Mouse (Mus musculus) embryonic facial prominence, embryonic 11.5 days (tissue): ENCODE measurements at regions not wholly inside any gene's neighbourhood (a gene's known extent, or its start where the extent isn't known, plus 50 kb on each side); places are given as distances from the start of the nearest gene placed in this dataset.

ENCODE experiments used
- ATAC-seq: fragments of 200-750 bp; cut with Nextera tagmentation; replicated peaks from 2 replicates; pipeline ENCODE4 v1.8.0; 2017; ENCODE audit warnings: low read depth; ENCODE audit not compliant: insufficient number of reproducible peaks, low FRiP score, low TSS enrichment
- DNase-seq: peaks from one replicate; pipeline ENCODE4 v3.0.0-alpha.2; 2015; ENCODE audit warnings: low spot score
- H3K27ac ChIP-seq: fragments of 300-500 bp; sonication (generic); replicated peaks from 2 replicates; pipeline ENCODE4 v1.5.1; 2014; ENCODE audit warnings: mild to moderate bottlenecking, low read depth, low read length, control low read depth
- H3K27me3 ChIP-seq: fragments of 300-500 bp; sonication (generic); 2 replicates; pipeline ENCODE4 v1.6.1; 2014; ENCODE audit warnings: mild to moderate bottlenecking, low read length, moderate library complexity, mixed read lengths; ENCODE audit not compliant: control insufficient read depth, insufficient read depth
- H3K36me3 ChIP-seq: fragments of 300-500 bp; sonication (generic); replicated peaks from 2 replicates; pipeline ENCODE4 v1.6.1; 2014; ENCODE audit warnings: low read depth, mild to moderate bottlenecking, low read length, moderate library complexity, mixed read lengths; ENCODE audit not compliant: control insufficient read depth, insufficient read depth
- H3K4me1 ChIP-seq: fragments of 300-500 bp; sonication (generic); 2 replicates; pipeline ENCODE4 v1.6.1; 2014; ENCODE audit warnings: low read length, mixed read lengths; ENCODE audit not compliant: control insufficient read depth, insufficient read depth
- H3K4me2 ChIP-seq: fragments of 300-500 bp; sonication (generic); 2 replicates; pipeline ENCODE4 v1.6.1; 2014; ENCODE audit warnings: low read depth, mild to moderate bottlenecking, control low read depth, low read length, moderate library complexity
- H3K4me3 ChIP-seq: fragments of 300-500 bp; sonication (generic); 2 replicates; pipeline ENCODE4 v1.5.1; 2014; ENCODE audit warnings: low read depth, low read length, control low read depth
- H3K9ac ChIP-seq: fragments of 300-500 bp; sonication (generic); replicated peaks from 2 replicates; pipeline ENCODE4 v1.6.1; 2014; ENCODE audit warnings: mild to moderate bottlenecking, control low read depth, low read length
- H3K9me3 ChIP-seq: fragments of 300-500 bp; sonication (generic); replicated peaks from 2 replicates; pipeline ENCODE4 v1.6.1; 2016; ENCODE audit warnings: mild to moderate bottlenecking, low read length, inconsistent platforms, mixed read lengths; ENCODE audit not compliant: control insufficient read depth
- WGBS: fragments of 180-500 bp; shearing (Covaris S2); extraction: QIAGEN DNeasy Blood & Tissue Kit; methylation state at CpG from one replicate; pipeline ENCODE4 v1.1.7; 2014; 5-methylcytosine and 5-hydroxymethylcytosine counted together

DNA sequence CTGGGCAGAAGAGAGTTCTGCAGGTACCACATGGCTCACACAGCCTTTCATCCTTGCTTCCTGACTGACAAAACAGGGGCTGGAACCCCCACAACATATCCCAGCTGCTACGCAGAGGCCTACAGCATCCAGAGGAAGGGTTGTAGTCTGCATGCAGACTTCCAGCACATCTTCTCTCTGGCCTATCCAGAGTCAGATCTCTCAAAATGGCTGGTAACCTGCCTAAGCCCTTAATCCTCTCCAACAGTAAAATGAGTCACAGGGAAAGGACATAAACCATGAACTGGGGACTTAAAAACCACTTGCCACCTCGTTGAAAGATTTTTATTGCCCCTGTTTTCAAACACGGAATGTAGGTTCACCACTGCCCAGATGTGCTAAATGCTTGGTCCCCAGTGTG lies 183.6 kb upstream of the Spred2 start:
- ATAC-seq = no peak
- WGBS = 85% methylated on average over 3 of the region's 3 CpGs
- H3K4me3 ChIP-seq = no peak overlapping the region

DNA sequence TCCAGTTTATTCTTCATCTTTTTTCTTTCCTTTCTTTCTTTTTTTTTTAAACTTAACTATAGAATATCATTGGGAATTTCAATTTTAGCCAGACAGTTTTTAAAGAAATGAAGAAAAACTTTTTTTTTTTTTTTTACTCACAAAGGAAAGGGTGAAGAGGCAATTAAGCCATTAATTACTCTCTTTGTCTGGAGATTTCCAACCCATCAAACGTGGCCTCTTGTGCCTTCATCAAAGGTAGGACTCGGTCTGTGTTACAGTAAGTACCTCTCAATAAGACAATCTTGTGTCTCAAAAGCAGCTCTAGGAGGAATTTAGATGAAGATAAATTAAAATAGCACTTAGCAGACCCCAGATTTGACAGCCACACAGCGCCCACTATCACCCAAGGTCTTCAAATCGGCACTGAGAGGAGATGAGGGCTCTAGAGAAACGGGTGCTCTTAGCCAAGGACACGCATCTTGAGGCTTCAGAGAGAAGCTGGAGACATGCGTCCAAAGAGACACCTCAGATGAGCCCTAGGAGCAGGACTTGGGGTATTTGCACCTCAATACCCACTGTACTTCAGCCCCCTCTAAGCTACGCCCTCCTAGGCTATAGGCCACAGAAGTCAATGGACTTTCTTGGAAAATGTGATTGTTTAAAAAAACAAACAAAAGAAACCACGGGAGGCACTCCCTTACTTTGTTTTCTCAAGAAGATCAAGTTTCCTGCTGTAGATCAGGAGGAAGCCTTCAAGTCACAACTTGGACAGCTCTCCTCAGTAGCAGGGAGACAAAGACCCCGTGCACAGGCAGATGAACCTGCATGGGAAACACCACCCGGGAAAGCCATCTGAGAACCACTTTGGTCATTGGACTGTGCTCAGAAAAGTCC lies 176.8 kb upstream of the Spred2 start:
- 49% methylated on average over 11 of the region's 11 CpGs for WGBS
- H3K36me3 ChIP-seq = no peaks in the 10 kb centered on the region
- H3K27me3 ChIP-seq = no peaks in the 10 kb centered on the region
- H3K4me3 ChIP-seq = no peak overlapping the region
- no peak overlapping the region for H3K27ac ChIP-seq
- no peak overlapping the region for H3K9ac ChIP-seq
- H3K4me1 ChIP-seq = no peaks in the 10 kb centered on the region
- ATAC-seq (no peak), DNase-seq (peak; percentile 20)
- H3K4me2 ChIP-seq = no peak overlapping the region
- no peaks in the 10 kb centered on the region for H3K9me3 ChIP-seq

More for the DNA sequence above, 183.6 kb upstream of the Spred2 start:
- H3K36me3 ChIP-seq = no peaks in the 10 kb centered on the region
- no peak overlapping the region for H3K4me2 ChIP-seq
- H3K27ac ChIP-seq = no peak overlapping the region
- no peaks in the 10 kb centered on the region for H3K4me1 ChIP-seq
- no peak for DNase-seq
- no peaks in the 10 kb centered on the region for H3K27me3 ChIP-seq
- H3K9ac ChIP-seq = no peak overlapping the region
- no peaks in the 10 kb centered on the region for H3K9me3 ChIP-seq

DNA sequence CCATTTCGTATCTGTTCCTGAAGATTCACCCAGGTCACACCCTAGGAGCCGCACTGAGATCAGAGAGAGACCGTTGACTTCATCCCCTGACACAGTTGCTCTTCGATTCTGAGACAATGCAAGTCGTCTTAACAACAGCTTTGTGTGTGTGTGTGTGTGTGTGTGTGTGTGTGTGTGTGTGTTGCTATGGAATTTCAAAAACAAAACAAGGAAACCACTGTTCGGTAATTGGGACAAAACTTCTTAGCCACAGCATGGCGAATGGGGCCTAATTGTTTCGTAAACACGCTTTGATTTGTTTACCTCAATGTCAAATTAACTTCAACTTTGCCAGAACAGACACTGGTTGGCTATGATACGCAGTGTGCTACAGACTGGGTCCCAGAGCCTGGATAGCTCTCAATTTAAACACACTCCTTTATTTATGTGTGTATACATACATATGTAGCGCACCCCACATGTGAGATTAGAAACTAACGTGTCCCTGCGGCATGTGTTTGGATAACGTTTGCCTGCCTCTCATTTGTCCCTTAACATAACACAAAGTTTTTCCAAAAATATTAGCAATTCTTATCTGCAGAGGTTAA lies 176.1 kb upstream of the Spred2 start:
- Histone ChIP-seq H3K36me3 (no peaks in the 10 kb centered on the region), H3K4me2 (no peak overlapping the region), H3K4me1 (no peaks in the 10 kb centered on the region), H3K4me3 (no peak overlapping the region), H3K27me3 (no peaks in the 10 kb centered on the region), H3K27ac (no peak overlapping the region), H3K9ac (no peak overlapping the region), H3K9me3 (no peaks in the 10 kb centered on the region)
- ATAC-seq (0 out of 2 replicates have a peak, but pooled peaks have one; percentile 29), DNase-seq (peak; percentile 34)
- WGBS = 47% methylated on average over 14 of the region's 14 CpGs

DNA sequence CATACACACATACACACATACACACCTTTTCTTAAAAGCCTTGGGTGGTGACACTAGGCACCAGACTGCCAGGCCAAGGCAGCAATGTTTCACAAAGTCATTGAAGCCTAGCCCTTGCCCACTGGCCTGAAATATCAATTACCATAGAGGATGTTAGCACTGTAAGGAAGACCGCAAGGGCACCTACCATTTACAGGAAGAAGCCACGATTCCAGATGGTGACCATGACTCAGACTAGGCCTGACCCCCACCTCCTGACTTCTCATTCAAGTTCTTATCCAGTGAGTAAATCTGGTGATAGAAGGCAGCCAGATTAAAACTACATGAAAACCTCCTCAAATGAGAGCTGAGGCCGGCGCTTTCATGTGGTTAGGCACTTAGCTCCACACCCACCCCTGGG lies 165.3 kb upstream of the Spred2 start:
- no peaks in the 10 kb centered on the region for H3K27me3 ChIP-seq
- no peak overlapping the region for H3K4me3 ChIP-seq
- 77% methylated on average over 4 of the region's 4 CpGs for WGBS
- no peaks in the 10 kb centered on the region for H3K9me3 ChIP-seq
- no peaks in the 10 kb centered on the region for H3K36me3 ChIP-seq
- ATAC-seq (no peak), DNase-seq (no peak)
- H3K9ac ChIP-seq = no peak overlapping the region
- no peak overlapping the region for H3K27ac ChIP-seq
- H3K4me2 ChIP-seq = no peak overlapping the region
- no peaks in the 10 kb centered on the region for H3K4me1 ChIP-seq

DNA sequence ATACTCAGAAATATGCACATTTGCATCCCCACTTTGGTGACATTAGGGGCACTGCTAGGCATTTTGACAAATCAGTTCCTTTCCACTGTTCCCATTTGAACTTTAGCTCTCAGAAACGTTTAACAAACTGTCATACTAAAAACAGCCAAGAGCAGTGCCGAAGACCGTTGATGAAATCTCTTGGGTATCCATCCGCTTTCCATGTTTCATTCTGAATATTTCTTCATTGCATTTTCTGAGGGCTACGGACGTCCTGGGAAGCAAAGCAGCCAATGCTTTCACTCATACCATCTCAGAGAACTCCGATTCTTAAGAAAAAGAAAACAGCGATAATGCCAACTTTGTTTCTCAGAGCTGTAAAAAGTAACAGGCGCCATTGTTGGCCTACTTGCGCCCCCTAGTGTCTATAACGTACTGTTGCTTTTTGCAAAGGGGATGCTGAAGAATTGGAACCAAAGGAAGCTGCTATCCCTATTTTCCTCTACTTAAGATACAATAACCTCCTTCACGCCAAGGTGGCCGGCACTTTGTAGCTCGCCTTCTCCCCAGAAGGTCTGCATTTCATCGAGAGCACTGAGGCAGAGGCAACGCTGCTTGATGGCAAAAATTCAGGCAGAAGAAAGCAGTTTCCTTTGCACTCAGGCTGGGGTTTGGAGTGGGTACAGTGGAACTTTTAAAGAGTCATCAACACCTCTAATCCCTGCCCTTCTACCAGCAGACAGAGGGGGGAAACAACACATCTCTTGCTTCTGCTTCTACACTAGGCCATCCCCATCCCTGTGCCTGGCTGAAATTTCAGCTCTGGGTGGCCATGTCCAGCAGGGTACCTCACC lies 163.1 kb upstream of the Spred2 start:
- Histone ChIP-seq H3K27ac (no peak overlapping the region), H3K4me1 (no peaks in the 10 kb centered on the region), H3K4me3 (no peak overlapping the region), H3K4me2 (0 out of 2 replicates have a peak overlapping the region, but pooled peaks have one; percentile 14), H3K9ac (no peak overlapping the region), H3K36me3 (no peaks in the 10 kb centered on the region), H3K9me3 (no peaks in the 10 kb centered on the region), H3K27me3 (no peaks in the 10 kb centered on the region)
- ATAC-seq (no peak; the same call in 1 of the 2 replicates), DNase-seq (peak; percentile 88)
- WGBS = 13% methylated on average over 16 of the region's 16 CpGs

DNA sequence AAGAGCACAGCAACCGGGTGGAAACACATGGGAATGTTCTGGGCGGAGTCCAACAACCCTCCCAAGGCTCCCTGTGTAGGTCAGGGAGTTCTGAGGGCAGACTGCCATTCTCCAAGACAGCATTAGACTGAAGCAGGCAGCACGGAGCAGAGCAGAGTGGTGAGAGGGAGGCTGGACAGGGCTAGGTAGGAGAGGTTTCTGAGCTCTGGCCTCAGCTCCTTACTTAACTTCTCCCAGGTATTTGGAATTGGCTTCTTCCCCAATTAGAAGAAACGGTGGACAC lies 162.5 kb upstream of the Spred2 start:
- DNase-seq = no peak

DNA sequence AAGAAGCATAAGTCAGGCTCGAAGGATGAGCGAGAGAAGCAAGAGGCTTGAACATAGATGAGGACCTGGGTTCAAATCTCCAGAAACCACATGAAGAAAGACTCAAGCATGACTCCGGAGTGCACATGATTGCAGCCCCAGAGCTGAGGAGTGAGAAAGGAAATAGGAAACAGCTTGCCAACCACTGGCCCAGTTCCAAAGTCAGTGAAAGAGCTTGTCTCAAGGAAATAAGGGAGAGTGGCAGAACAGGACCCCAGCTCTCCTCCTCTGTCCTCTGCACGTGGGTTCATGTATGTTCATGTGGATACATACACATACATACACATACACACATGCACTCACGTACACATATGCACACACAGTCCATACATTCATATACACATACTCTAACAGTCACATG lies 156.9 kb upstream of the Spred2 start:
- Histone ChIP-seq H3K9ac (no peak overlapping the region), H3K4me2 (no peak overlapping the region), H3K27ac (no peak overlapping the region), H3K36me3 (no peaks in the 10 kb centered on the region), H3K4me3 (no peak overlapping the region), H3K4me1 (no peaks in the 10 kb centered on the region), H3K27me3 (no peaks in the 10 kb centered on the region), H3K9me3 (no peaks in the 10 kb centered on the region)
- DNase-seq (no peak), ATAC-seq (no peak)
- 90% methylated on average over 5 of the region's 5 CpGs for WGBS

More for the DNA sequence above, 162.5 kb upstream of the Spred2 start:
- Histone ChIP-seq H3K36me3 (no peaks in the 10 kb centered on the region), H3K27me3 (no peaks in the 10 kb centered on the region), H3K4me3 (no peak overlapping the region), H3K4me2 (no peak overlapping the region), H3K9ac (no peak overlapping the region), H3K4me1 (no peaks in the 10 kb centered on the region), H3K9me3 (no peaks in the 10 kb centered on the region), H3K27ac (no peak overlapping the region)
- no peak for ATAC-seq
- WGBS = 47% methylated on average over 4 of the region's 4 CpGs

DNA sequence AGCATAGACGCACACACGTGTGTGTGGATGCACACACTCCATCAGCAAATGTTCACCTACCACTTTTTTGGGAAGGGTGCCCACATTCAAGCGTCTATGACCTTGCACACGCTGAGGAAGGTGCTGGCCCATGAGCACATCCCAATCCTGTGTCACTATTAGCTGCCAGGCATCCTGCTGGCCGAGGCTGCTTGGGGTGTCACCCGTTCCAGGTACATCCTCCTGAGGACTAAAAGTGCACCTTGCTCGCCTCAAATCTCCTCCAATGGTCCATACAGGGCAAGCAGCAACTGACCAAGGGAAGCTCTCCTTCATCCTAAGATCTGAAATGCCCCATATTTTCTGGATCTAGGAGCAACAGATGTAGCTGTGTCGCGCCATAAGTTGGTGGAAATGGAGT lies 156.3 kb upstream of the Spred2 start:
- Histone ChIP-seq H3K27me3 (no peaks in the 10 kb centered on the region), H3K27ac (no peak overlapping the region), H3K4me1 (no peaks in the 10 kb centered on the region), H3K9ac (no peak overlapping the region), H3K9me3 (no peaks in the 10 kb centered on the region), H3K36me3 (no peaks in the 10 kb centered on the region), H3K4me2 (no peak overlapping the region), H3K4me3 (no peak overlapping the region)
- ATAC-seq (no peak), DNase-seq (no peak)
- 84% methylated on average over 9 of the region's 9 CpGs for WGBS
